ENCODE assay signal across 17 mouse cellular contexts in genomic region chr2:125501526-125501925, GRCm38 (mm10). TPM values are rescaled to one million over a fixed set of nuclear protein-coding genes. Genes with fewer than 3 reads are reported as not detected.
"Had no signal": no experiment of that assay in that cellular context is flagged by ENCODE, and none has a peak within 500 bp of the region (broad histone marks: within the 10 kb centered on the region; RNA-seq: fewer than 3 reads in every experiment).

No protein-coding gene starts in this region.

- H3K4me3 ChIP-seq: layer of hippocampus, adult 2 months; limb, embryonic 12.5 days; limb, embryonic 15.5 days; midbrain, embryonic 12.5 days; midbrain, embryonic 15.5 days had no signal

- H3K27ac ChIP-seq: kidney, postnatal 0 days; layer of hippocampus, adult 2 months; limb, embryonic 12.5 days; limb, embryonic 15.5 days; liver, embryonic 14.5 days; macrophage; midbrain, embryonic 12.5 days; midbrain, embryonic 15.5 days had no signal

- H3K9me3 ChIP-seq: limb, embryonic 12.5 days; limb, embryonic 15.5 days; midbrain, embryonic 12.5 days; midbrain, embryonic 15.5 days had no signal

- H3K27me3 ChIP-seq: limb, embryonic 15.5 days; midbrain, embryonic 12.5 days; midbrain, embryonic 15.5 days had no signal

- H3K36me3 ChIP-seq: midbrain, embryonic 12.5 days; midbrain, embryonic 15.5 days had no signal

- H3K4me2 ChIP-seq: limb, embryonic 12.5 days; limb, embryonic 15.5 days; liver, embryonic 11.5 days; lung, embryonic 14.5 days; midbrain, embryonic 12.5 days; midbrain, embryonic 15.5 days had no signal

- DNase-seq: kidney, adult 2 months; kidney, postnatal 25 days; layer of hippocampus, adult 9-11 months; liver, postnatal 0 days; lung, embryonic 14.5 days; thymus, adult 2 months; thymus, postnatal 14 days; thymus, postnatal 4 days had no signal

RNA-seq across cellular contexts. Expression of gene Gm9913, which starts 3.4 kb away (rescaled TPM):
- polyA plus RNA-seq: liver, embryonic 14.5 days; liver, postnatal 0 days; macrophage had no signal
